Mouse (Mus musculus) urinary bladder, adult 18-20 months (tissue): Measurements from ENCODE around the gene Rpl10.

Source experiments
- DNase-seq, 2 experiments: peaks; one replicate each; pipeline ENCODE4 v3.0.0; 2022; ENCODE audit warnings: low spot score in 2 of 2, mixed read lengths in 2 of 2

The Rpl10 gene

GRCm38 (mm10) chrX:74281041-74281731 is 10.6 kb downstream of the Rpl10 start:
- DNase-seq, result no peak

- DNase-seq, result peak; percentile 48 to 82
Observed at GRCm38 (mm10) chrX:74281732-74282394, 11.3 kb downstream of the Rpl10 start, which contains the start of the genes Taz and Dnase1l1. Taz (plus strand) TSS chrX:74281912. Dnase1l1 (minus strand) TSS chrX:74282337.

GRCm38 (mm10) chrX:74282395-74283091 is 11.9 kb downstream of the Rpl10 start:
- peak; percentile 70 to 81 for DNase-seq

- no peak for DNase-seq
Observed at GRCm38 (mm10) chrX:74283092-74283437, 12.5 kb downstream of the Rpl10 start.

GRCm38 (mm10) chrX:74293431-74293830 is 22.8 kb downstream of the Rpl10 start:
- no peak for DNase-seq

- peak; percentile 90 to 94 for DNase-seq
Observed at GRCm38 (mm10) chrX:74296538-74297448, 26.2 kb downstream of the Rpl10 start, which contains the start of gene Atp6ap1. Atp6ap1 (plus strand) TSS chrX:74297097.

- no peak for DNase-seq
Observed at GRCm38 (mm10) chrX:74298348-74298747, 27.7 kb downstream of the Rpl10 start.

- no peak for DNase-seq
Observed at GRCm38 (mm10) chrX:74299721-74300120, 29.1 kb downstream of the Rpl10 start.

GRCm38 (mm10) chrX:74304867-74305700 is 34.5 kb downstream of the Rpl10 start, which contains the start of gene Gdi1:
Gdi1 (plus strand) TSS chrX:74304998.
- DNase-seq, result peak; percentile 53 to 63

- DNase-seq, result peak; percentile 65 to 84
Observed at GRCm38 (mm10) chrX:74312540-74313464, 42.2 kb downstream of the Rpl10 start, which contains the start of gene Fam50a. Fam50a (plus strand) TSS chrX:74313033.
